Mouse (Mus musculus) ES-E14 (cell line): ENCODE results near the gene Arhgap17. TPM values are rescaled to one million over a fixed set of nuclear protein-coding genes. Genes with fewer than 3 reads are reported as not detected.

ENCODE experiments used
- DNase-seq: peaks from one replicate; pipeline ENCODE4 v3.0.0-alpha.2; 2013; ENCODE audit warnings: low read depth, low spot score
- H3K27ac ChIP-seq: 2 replicates; pipeline ENCODE4 v1.5.1; 2012; ENCODE audit warnings: low read depth, mild to moderate bottlenecking, low read length, moderate library complexity, mixed read lengths; ENCODE audit not compliant: poor library complexity, insufficient read depth, severe bottlenecking
- H3K36me3 ChIP-seq: 2 replicates; pipeline ENCODE4 v1.6.1; 2012; ENCODE audit warnings: mild to moderate bottlenecking, low read length, moderate library complexity, mixed read lengths; ENCODE audit not compliant: control insufficient read depth, poor library complexity, insufficient read depth, severe bottlenecking
- H3K4me1 ChIP-seq, 2 experiments: fragments of 150-350 bp in 1 of 2; sonication (generic) in 1 of 2; 2 replicates each; pipeline ENCODE4 v1.6.1; 2012; ENCODE audit warnings: low read length in 2 of 2, mild to moderate bottlenecking in 1 of 2, mixed read lengths in 1 of 2; ENCODE audit not compliant: control insufficient read depth in 2 of 2, insufficient read depth in 2 of 2, poor library complexity in 1 of 2
- H3K4me3 ChIP-seq, 2 experiments: fragments of 150-350 bp in 1 of 2; sonication (generic) in 1 of 2; 2 replicates each; pipeline ENCODE4 v1.5.1; 2012; ENCODE audit warnings: low read length in 2 of 2, low read depth in 1 of 2, mild to moderate bottlenecking in 1 of 2, mixed read lengths in 1 of 2; ENCODE audit not compliant: insufficient read depth in 1 of 2, poor library complexity in 1 of 2, severe bottlenecking in 1 of 2
- H3K9ac ChIP-seq: 2 replicates; pipeline ENCODE4 v1.6.1; 2012; ENCODE audit warnings: low read depth, mild to moderate bottlenecking, low read length, mixed read lengths; ENCODE audit not compliant: poor library complexity, insufficient read depth, severe bottlenecking
- H3K9me3 ChIP-seq: fragments of 150-350 bp; sonication (generic); 2 replicates; pipeline ENCODE4 v1.6.1; 2012; ENCODE audit warnings: low read depth, mild to moderate bottlenecking, low read length; ENCODE audit not compliant: control insufficient read depth, insufficient read depth
- CHD2 ChIP-seq: IDR thresholded peaks from 2 replicates; pipeline ENCODE4 v1.6.1; 2014; ENCODE audit warnings: mild to moderate bottlenecking, low read depth, low read length, inconsistent platforms
- HCFC1 ChIP-seq: IDR thresholded peaks from 2 replicates; pipeline ENCODE4 v1.6.1; 2012; ENCODE audit warnings: low read length, inconsistent platforms, borderline replicate concordance; ENCODE audit not compliant: insufficient read depth
- MAFK ChIP-seq: IDR thresholded peaks from 2 replicates; pipeline ENCODE4 v1.6.1; 2014; ENCODE audit warnings: mild to moderate bottlenecking, low read depth, low read length, inconsistent platforms; ENCODE audit not compliant: insufficient read depth
- ZC3H11A ChIP-seq: IDR thresholded peaks from 2 replicates; pipeline ENCODE4 v1.6.1; 2012; ENCODE audit warnings: low read depth, mild to moderate bottlenecking, inconsistent platforms, low read length, borderline replicate concordance
- ZNF384 ChIP-seq: IDR thresholded peaks from 2 replicates; pipeline ENCODE4 v1.6.1; 2012; ENCODE audit warnings: low read depth, low read length, inconsistent platforms
- in situ Hi-C, 2 experiments: fragments of 600-800 bp; cut with MboI; formaldehyde crosslinking; loops; one replicate each; pipeline ENCODE4 v1.15.1; 2025; ENCODE audit warnings: low sequenced_read_pairs in 2 of 2, inconsistent platforms in 1 of 2; ENCODE audit not compliant: unreplicated experiment in 2 of 2
- total RNA-seq: library from RNA; depleted of rRNA; stranded (reverse); fragments of 300-350 nt; gene quantifications from 2 replicates; pipeline ENCODE4 v1.2.3, GENCODE M21; 2012

The Arhgap17 gene
- total RNA-seq, 1 experiment = 9.5 TPM

DNA sequence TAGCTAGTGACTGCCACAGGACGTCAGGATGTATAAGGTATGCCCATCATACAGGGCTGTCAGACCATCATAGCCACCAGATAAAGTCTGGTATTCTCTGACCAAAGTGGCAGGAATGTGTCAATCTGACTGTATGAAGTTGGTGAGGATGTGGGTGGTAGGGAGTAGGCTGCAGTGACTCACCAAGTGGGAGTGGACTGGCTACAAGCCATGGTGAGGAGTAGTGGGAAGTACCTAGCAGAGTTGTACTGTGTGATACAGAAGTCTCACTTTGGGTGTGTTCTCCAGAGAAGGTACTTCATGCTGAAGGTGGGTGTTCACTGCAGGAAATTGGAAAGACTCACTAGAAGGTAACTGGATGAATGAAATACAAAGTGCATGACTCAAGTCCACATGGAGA, 41.4 kb upstream of the Arhgap17 start:
- H3K27ac ChIP-seq = no peak overlapping the region
- TF ChIP-seq ZC3H11A (no peak), HCFC1 (no peak), ZNF384 (no peak), CHD2 (no peak), MAFK (no peak)
- H3K4me3 ChIP-seq = no peak overlapping the region
- DNase-seq = no peak
- no peak overlapping the region for H3K9ac ChIP-seq
- in situ Hi-C loops = no loop called here
- H3K9me3 ChIP-seq = no peaks in the 10 kb centered on the region
- no peaks in the 10 kb centered on the region for H3K4me1 ChIP-seq
- H3K36me3 ChIP-seq = peaks cover 3% of the 10 kb centered on the region; the same call in 1 of the 2 replicates

DNA sequence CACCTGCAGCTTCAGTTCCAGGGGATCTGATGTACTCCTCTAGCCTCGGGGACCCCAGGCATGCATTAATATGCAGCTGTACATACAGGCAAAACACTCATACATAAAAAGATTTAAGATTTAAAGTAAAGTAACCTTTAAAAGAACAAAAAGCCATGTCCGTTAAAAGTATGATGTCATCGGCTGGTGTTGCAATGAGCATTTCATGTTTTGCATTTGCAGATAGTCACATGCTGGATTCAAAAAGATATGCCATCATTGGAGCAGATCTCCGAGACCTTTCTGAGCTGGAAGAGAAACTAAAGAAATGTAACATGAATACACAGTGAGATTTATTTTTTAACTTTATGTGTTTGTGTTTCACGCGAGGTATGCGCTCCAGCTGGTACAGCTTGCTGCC, 40.8 kb upstream of the Arhgap17 start:
- no peak for TF ChIP-seq ZC3H11A
- TF ChIP-seq ZNF384 = no peak
- no peak for TF ChIP-seq HCFC1
- TF ChIP-seq MAFK = no peak
- no peak for TF ChIP-seq CHD2
- peaks cover 3% of the 10 kb centered on the region; the same call in 1 of the 2 replicates for H3K36me3 ChIP-seq
- H3K9ac ChIP-seq = no peak overlapping the region
- no peaks in the 10 kb centered on the region for H3K9me3 ChIP-seq
- H3K4me1 ChIP-seq = no peaks in the 10 kb centered on the region
- DNase-seq = no peak
- in situ Hi-C loops = no loop called here
- H3K27ac ChIP-seq = no peak overlapping the region
- no peak overlapping the region for H3K4me3 ChIP-seq

DNA sequence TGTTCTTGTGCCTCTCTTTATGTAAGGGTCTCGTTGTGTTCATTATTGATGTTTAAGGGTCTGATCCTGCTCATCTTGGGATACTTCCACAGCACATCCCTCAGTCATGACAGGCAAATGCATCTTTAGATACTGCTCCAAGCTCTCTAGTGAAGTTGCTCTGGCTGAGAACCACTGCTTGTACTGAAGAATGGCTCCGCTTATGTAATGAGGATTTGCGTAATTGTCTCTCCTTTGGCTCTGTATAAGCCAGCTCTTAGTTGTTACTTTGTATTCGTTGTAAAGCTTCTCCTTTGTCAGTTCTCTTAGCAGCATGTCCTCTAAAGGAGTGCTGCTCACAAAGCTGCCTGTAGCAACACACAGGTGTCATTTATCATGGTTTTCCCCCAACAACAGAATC, 37.3 kb upstream of the Arhgap17 start:
- in situ Hi-C loops = no loop called here
- Histone ChIP-seq H3K9ac (no peak overlapping the region), H3K27ac (no peak overlapping the region), H3K4me1 (no peaks in the 10 kb centered on the region), H3K9me3 (no peaks in the 10 kb centered on the region), H3K36me3 (peaks cover 14% of the 10 kb centered on the region), H3K4me3 (no peak overlapping the region)
- no peak for DNase-seq
- TF ChIP-seq HCFC1 (no peak), MAFK (no peak), ZNF384 (no peak), CHD2 (no peak), ZC3H11A (no peak)

DNA sequence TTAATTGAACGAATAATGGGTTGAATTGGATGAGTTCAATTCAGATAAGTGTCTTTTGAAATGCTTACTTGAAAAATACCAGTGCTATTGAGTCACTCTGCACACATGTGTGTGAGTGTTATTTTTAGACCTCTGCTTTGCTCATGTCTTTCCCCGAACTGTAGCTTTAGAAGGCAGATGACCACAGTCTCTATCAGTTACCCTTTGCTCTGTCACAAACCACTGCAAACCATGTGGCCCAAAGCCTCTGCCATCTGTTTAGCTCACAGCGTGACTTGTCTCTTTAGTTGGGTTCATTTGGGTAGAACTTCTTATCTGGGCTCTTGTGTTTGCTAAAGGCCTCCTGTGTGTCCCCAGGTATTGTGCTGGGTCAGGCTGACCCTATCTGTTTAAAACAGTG, 35.9 kb upstream of the Arhgap17 start:
- H3K36me3 ChIP-seq = peaks cover 12% of the 10 kb centered on the region
- H3K9me3 ChIP-seq = no peaks in the 10 kb centered on the region
- H3K4me1 ChIP-seq = no peaks in the 10 kb centered on the region
- no peak overlapping the region for H3K9ac ChIP-seq
- H3K4me3 ChIP-seq = no peak overlapping the region
- no peak for DNase-seq
- TF ChIP-seq ZNF384 (no peak), CHD2 (no peak), ZC3H11A (no peak), HCFC1 (no peak), MAFK (no peak)
- H3K27ac ChIP-seq = no peak overlapping the region
- in situ Hi-C loops = no loop called here

DNA sequence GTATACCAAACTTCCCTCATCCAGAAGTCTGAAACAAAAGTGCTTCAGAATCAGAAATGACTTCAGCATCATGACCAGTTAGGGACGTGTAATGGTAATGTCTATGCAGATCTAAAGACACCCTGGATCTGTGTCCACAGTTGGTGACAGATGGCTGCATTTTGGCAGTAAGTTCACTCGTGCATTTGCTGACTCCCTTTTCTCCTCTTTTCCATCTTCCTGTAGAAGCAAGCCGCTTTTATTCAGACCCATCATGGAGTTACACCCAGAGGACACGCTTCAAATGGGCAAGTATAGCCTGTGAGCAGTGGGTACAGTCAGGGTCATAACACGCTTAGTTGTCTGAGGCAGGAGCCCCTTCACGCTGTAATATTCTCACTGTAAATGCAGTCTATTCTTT, 34.5 kb upstream of the Arhgap17 start:
- Histone ChIP-seq H3K36me3 (peaks cover 12% of the 10 kb centered on the region), H3K27ac (no peak overlapping the region), H3K9ac (no peak overlapping the region), H3K4me1 (no peaks in the 10 kb centered on the region), H3K4me3 (no peak overlapping the region), H3K9me3 (no peaks in the 10 kb centered on the region)
- DNase-seq = no peak
- TF ChIP-seq HCFC1 (no peak), MAFK (no peak), ZNF384 (no peak), CHD2 (no peak), ZC3H11A (no peak)
- in situ Hi-C loops = no loop called here
